Mouse (Mus musculus) embryo, embryonic 9.5 days (tissue): ENCODE measurements around the gene Eml4.

Source experiments
- DNase-seq: peaks from one replicate; pipeline ENCODE4 v3.0.0-alpha.2; 2017; ENCODE audit errors: extremely low spot score

The Eml4 gene

GRCm38 (mm10) chr17:83350379-83351091, at the start of gene Eml4:
Gene Eml4, plus strand, starts transcription at chr17:83350931.
- DNase-seq, result peak; percentile 95

- no peak for DNase-seq
Observed at GRCm38 (mm10) chr17:83301433-83301832, 49.3 kb upstream of the Eml4 start.

GRCm38 (mm10) chr17:83304089-83304822, 46.5 kb upstream of the Eml4 start:
- DNase-seq, result no peak

GRCm38 (mm10) chr17:83306964-83307640, 43.6 kb upstream of the Eml4 start:
- no peak for DNase-seq

DNA sequence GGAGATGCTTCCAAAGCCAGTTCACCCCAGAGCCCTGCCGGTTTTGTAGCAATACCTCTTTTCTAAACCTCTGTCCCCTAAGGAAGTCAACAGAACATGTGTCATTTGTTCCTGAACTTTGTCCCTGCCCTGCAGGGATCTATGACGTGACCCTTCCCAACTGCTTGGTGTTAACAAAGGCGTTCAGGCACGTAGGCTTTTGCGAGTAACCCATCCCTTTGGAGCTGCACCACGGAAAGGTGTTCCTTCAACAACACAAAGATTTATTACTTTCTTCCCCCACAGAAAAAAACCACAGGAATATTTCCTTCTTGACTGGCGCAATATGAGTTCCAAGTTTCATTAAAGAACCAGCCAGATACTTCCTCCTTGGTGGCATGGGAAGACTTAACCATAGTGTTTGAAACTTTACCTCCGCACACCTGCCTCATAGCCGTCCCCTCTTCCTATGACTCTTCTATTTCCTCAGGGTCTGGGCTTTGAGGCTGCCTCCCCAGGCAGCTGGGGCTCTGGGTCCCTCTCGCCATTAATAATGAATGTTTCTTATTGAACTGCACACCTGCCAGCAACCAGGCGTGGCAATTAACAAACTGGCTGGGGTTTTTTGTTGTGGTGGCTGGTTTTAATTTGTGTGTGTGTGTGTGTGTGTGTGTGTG, 43.0 kb upstream of the Eml4 start:
- no peak for DNase-seq

DNA sequence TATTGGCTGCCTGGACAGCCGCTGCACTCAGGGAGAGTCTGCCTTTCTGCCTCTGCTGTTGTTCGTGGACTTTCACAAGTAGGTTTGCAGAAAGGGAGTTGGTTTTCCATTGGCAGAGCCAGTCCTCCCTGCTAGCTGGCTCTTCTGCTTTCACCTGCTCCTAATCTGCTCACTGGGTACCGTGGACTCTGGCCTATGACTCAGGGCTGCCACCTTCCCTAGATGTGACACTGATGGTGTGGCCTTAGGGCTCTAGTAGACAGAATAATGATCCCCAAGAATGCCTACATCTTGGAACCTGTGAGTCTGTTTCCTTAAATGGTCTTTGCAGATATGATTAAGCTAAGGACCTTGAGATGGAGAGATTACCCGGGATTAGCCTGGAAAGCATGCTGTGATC, 42.3 kb upstream of the Eml4 start:
- DNase-seq, result no peak

- no peak for DNase-seq
Observed at GRCm38 (mm10) chr17:83309243-83309642, 41.5 kb upstream of the Eml4 start.

DNA sequence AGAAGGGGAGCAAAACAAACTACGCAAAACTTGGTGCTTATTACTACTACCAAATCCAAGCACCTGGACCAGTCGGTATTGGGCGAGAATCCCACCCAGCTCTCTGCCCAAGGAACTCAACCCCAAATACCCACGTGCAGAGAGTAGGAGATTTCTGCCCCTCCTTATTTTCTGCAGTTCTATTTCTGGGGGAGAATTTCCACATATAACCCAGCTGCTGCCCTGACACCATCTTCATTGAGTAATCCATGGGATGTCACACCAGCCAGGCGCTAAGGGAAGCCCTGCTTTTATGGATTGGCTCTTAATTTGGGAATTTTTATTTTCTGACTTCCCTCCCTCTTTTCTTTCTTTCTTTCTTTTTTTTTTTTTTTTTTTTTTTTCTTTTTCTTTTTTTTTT, 38.9 kb upstream of the Eml4 start:
- no peak for DNase-seq

GRCm38 (mm10) chr17:83312244-83312918, 38.4 kb upstream of the Eml4 start:
- peak; percentile 56 for DNase-seq

- DNase-seq, result no peak
Observed at GRCm38 (mm10) chr17:83313046-83313689, 37.6 kb upstream of the Eml4 start.

DNA sequence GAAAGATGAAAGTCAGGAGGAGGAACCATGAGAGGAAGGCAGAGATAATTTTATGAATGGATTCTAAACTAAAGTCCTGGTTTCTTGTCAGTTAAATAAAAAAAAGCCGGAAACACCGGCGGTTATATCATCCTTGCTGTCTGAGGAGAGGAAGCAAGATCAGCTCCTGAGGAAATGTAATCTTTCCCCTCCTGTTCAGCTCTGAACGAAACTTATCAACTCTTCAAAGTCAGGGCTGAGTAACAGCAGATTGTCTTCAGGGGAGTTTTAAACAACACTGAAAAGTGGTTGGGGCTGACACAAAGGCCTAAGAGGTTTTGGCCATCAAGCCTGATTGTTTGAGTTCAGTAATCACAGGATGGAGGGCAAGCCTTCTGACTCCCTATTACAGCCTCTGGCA, 35.3 kb upstream of the Eml4 start:
- DNase-seq, result no peak

DNA sequence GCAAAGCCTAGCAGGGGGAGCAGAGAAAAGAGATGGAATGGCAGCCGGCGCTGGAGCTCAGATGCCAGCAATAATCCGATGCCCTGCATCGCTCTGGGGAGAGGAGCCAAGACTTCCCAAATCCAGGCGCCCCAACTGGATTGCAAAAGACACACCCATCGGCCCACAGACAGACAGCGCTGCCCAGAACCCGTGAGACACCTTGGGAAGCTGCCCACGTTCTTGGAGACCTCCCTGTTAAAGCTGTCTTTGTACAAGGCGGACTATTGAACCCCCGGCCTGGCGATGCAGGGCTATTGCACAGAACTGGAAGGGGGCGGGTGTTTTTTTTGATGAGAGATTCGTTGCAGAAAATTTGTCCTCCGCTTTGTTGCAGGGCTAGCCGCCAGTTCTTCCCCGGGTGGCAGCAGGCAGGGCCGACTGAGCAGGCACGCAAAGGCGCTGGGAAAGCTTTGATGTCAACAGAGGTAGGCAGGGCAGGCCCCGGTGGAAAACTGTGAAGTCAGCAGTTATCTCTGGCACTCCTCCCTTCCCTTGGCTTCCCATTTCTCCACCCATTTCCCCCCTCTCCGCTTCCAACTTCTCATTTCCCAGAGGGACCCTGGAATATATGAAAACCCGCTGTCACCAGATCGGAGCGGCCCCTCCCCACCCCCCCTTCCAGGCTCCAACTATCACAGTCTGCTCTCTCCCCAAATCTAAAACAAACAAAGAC, 28.0 kb upstream of the Eml4 start:
- peak; percentile 45 for DNase-seq

- no peak for DNase-seq
Observed at GRCm38 (mm10) chr17:83323410-83324268, 27.1 kb upstream of the Eml4 start.

- no peak for DNase-seq
Observed at GRCm38 (mm10) chr17:83324269-83324616, 26.5 kb upstream of the Eml4 start.

GRCm38 (mm10) chr17:83335183-83335584, 15.5 kb upstream of the Eml4 start:
- no peak for DNase-seq

DNA sequence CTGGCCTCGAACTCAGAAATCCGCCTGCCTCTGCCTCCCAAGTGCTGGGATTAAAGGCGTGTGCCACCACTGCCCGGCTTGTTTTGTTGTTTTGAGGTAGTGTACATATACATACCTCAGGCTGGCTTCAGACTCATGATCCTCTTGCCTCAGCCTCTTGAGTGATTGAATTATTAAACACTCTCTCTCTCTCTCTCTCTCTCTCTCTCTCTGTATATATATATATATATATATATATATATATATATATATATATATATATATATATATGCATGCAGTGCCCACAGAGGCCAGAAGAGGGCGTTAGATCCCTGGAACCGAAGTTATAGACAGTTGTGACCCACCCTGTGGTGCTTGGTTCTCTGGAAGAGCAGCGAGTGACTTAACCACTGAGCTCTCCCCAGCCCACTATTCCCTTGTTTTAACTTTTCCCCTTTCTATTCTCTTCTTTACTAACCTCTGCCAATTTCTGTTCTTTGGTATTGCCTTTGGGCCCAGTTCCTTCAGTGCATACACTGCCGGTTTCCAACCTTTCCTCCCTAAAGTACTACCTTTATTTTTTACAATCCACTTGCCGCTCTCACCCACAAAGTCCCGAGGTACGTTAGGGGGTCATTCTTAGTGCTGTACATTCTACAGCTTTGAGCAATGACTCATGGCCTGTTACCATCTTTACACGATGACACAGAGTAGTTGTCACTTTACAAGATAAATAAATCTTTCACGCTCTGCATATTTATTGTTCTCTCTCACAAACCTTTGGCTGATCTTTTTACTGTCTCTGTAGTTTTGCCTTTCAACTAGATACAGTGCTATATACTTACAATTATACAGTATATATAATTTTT, 13.5 kb upstream of the Eml4 start:
- DNase-seq, result no peak

DNA sequence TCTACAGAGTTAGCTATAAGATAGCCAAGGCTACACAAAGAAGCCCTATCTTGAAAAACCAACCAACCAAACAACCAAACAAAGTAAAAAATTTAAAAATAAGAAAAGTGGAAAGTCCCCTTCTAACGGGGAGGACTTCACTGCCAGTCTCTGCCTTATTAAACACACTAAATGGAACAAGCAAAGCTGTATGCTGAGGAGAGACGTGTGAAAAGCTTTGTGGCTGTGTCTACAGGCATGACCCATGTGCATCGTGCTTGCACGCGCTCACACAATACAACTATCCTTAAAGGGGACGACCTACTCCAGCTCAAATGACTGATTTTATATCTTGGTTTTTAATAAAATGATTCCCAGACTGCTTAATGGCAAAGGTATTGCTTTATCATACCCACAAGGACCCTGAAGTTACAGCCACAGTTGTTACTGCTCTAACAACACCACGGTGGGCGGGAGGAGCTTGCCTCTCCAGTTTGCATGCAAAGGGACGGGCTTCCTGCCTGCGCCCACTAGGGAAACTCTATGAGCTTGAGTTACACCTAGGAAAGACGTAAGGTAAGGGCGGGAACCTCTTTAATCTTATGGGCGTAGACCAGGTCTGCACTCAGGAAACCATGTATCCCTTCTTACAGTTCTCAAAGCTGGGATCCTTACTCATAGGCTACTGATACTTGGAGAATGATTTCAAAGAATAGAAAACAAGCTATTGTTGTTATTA, 11.2 kb upstream of the Eml4 start:
- DNase-seq, result no peak

DNA sequence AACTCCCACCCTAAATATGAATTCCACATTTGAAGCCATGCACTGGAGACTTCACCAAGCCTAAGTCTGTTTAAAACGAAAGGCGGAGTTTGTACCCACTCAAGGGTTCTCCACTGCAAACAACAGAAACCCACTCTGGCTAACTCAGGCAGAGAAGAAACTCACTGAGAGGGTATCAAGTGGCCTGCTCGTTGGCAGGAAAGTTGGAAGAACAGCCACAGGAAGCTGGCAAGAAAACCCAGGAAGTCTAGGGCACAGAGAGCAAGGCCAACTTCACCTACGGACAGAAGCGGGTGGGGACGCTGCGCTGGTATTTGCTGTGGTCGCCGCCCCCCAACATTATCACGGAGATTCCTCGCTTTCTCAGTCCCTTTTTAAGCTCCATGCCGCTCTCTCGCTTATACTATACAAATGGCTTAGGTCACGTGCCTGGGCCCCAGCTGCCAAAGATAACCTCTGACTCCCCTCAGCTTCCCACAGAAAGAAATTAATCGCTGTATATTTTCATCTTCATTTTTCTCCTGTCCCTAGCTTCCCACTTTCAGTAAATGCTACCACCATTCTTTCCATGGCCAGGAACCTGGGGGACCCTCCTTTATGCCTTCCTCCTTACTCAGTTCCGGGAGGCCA, 9.7 kb upstream of the Eml4 start:
- no peak for DNase-seq
